In genomic region chr19:41981595-41981927, GRCm38 (mm10) we compare ENCODE assay signal across 8 mouse cellular contexts. TPM values are rescaled to one million over a fixed set of nuclear protein-coding genes. Genes with fewer than 3 reads are reported as not detected.
A peak's percentile ranks its signal among the peaks of the same experiment; 100 is the strongest.
DNase-seq lines count a peak whose midpoint lies in the region; ATAC-seq and TF ChIP-seq lines count a peak whose summit lies in the region.

Ubtd1 (plus strand) TSS chr19:41981763.

- peaks cover 39% of the 10 kb centered on the region for H3K27me3 ChIP-seq in erythroblast, embryonic 14.5 days (ENCODE audit: control insufficient read depth)
- peaks cover 22% of the 10 kb centered on the region for H3K27me3 ChIP-seq in G1E (ENCODE audit: insufficient read depth, low read length)
- H3K27me3 ChIP-seq in hindbrain, postnatal 0 days (ENCODE audit: insufficient read depth, low read length): no peaks in the 10 kb centered on the region

- no peak for DNase-seq in G1E (ENCODE audit: low spot score)
- DNase-seq in gastrocnemius, adult 18-20 months (ENCODE audit: low spot score): no peak
- DNase-seq in hindbrain, postnatal 0 days (ENCODE audit: low spot score): no peak
- DNase-seq in frontal cortex, postnatal 25 days (ENCODE audit: low spot score in 2 of 2): no peak
- no peak for DNase-seq in cerebellum, postnatal 25 days

- WGBS in hindbrain, postnatal 0 days: 1% methylated on average over 25 of the region's 33 CpGs

- peak within 1 kb of the TSS; percentile 64 for H3K9ac ChIP-seq in hindbrain, postnatal 0 days (replicated peaks; ENCODE audit: low read length)

- H3K4me3 ChIP-seq in erythroblast, embryonic 14.5 days (replicated peaks): peak within 1 kb of the TSS; percentile 78
- H3K4me3 ChIP-seq in G1E (ENCODE audit: low read depth, low read length): peak within 1 kb of the TSS; percentile 86
- peak within 1 kb of the TSS; percentile 73 for H3K4me3 ChIP-seq in hindbrain, postnatal 0 days (ENCODE audit: low read length)

- H3K4me1 ChIP-seq in erythroblast, embryonic 14.5 days (ENCODE audit: control insufficient read depth): peaks cover 37% of the 10 kb centered on the region
- H3K4me1 ChIP-seq in G1E (ENCODE audit: insufficient read depth, low read depth, low read length): peaks cover 25% of the 10 kb centered on the region
- peaks cover 3% of the 10 kb centered on the region; the same call in 1 of the 2 replicates for H3K4me1 ChIP-seq in hindbrain, postnatal 0 days (ENCODE audit: insufficient read depth, low read length)

- H3K36me3 ChIP-seq in erythroblast, embryonic 14.5 days (ENCODE audit: control insufficient read depth): peaks cover 18% of the 10 kb centered on the region
- H3K36me3 ChIP-seq in G1E (replicated peaks): peaks cover 20% of the 10 kb centered on the region
- no peaks in the 10 kb centered on the region for H3K36me3 ChIP-seq in hindbrain, postnatal 0 days (ENCODE audit: insufficient read depth, low read length)

- H3K4me2 ChIP-seq in hindbrain, postnatal 0 days (ENCODE audit: low read depth, low read length): peak within 1 kb of the TSS; percentile 93

- peak within 1 kb of the TSS; percentile 79 for H3K27ac ChIP-seq in hindbrain, postnatal 0 days

- no peak for TF ChIP-seq CTCF in G1E (IDR thresholded peaks at IDR 0.05; ENCODE audit: low read depth, low read length)
- no peak for TF ChIP-seq CTCF in hindbrain, postnatal 0 days (IDR thresholded peaks at IDR 0.05; ENCODE audit: low read depth)

- ATAC-seq in erythroblast, adult 5-6 weeks (replicated peaks; ENCODE audit: low FRiP score, poor library complexity, severe bottlenecking): no peak
- no peak; the same call in 1 of the 2 replicates for ATAC-seq in G1E (ENCODE audit: extremely low read depth, insufficient number of reproducible peaks, low FRiP score, poor library complexity, severe bottlenecking)
- ATAC-seq in hindbrain, postnatal 0 days: no peak
- no peak for ATAC-seq in megakaryocyte, adult 5-6 weeks (ENCODE audit: poor library complexity, severe bottlenecking)

- H3K9me3 ChIP-seq in erythroblast, embryonic 14.5 days (ENCODE audit: control insufficient read depth, low read length): no peaks in the 10 kb centered on the region; the same call in 1 of the 2 replicates
- no peaks in the 10 kb centered on the region for H3K9me3 ChIP-seq in G1E (replicated peaks)
- no peaks in the 10 kb centered on the region for H3K9me3 ChIP-seq in hindbrain, postnatal 0 days (ENCODE audit: low read length)

RNA-seq across cellular contexts. Expression of gene Ubtd1, which starts in this region (rescaled TPM):
- 0.10 and 0.30 TPM in 2 replicates for polyA plus RNA-seq in erythroblast, embryonic 14.5 days (2012)
- total RNA-seq in erythroblast, adult 5-6 weeks (2015; ENCODE audit: low replicate concordance): 1.9 and 3.7 TPM in 2 replicates
- total RNA-seq in erythroblast, adult 5-6 weeks (2017; ENCODE audit: low replicate concordance): 2.4 and 3.7 TPM in 2 replicates
- 2.6 and 19.9 TPM in 2 replicates for total RNA-seq in G1E (2014; fragmentation: Nextera tagmentation)
- total RNA-seq in G1E (2017): 4.8 and 7.7 TPM in 2 replicates
- polyA plus RNA-seq in G1E (2012): 4.0 and 4.2 TPM in 2 replicates
- total RNA-seq in gastrocnemius, adult 18-20 months (2021): 10 to 100 TPM; 15.5 to 17.3 TPM
- 19.9 and 22.4 TPM in 2 replicates for total RNA-seq in hindbrain, postnatal 0 days (2014; rRNA removed)
- polyA plus RNA-seq in hindbrain, postnatal 0 days (2015; fragmentation: Nextera tagmentation; extraction: Ambion mirVana): 13.4 and 14.1 TPM in 2 replicates
- 15.1 and 17.0 TPM in 2 replicates for total RNA-seq in megakaryocyte, adult 5-6 weeks (2015)
- total RNA-seq in megakaryocyte, adult 5-6 weeks (2017): 11.9 and 12.2 TPM in 2 replicates
